Mouse (Mus musculus): ENCODE results near the gene Mcoln2. TPM values are rescaled to one million over a fixed set of nuclear protein-coding genes. Genes with fewer than 3 reads are reported as not detected.

Gene Mcoln2
- polyA plus RNA-seq, 2 experiments from 2014 or later = 1.7 to 2.2 TPM

- ATAC-seq = no peak
These were observed 79.1 kb downstream of the Mcoln2 start for GRCm38 (mm10) chr3:146228559-146229310.

DNA sequence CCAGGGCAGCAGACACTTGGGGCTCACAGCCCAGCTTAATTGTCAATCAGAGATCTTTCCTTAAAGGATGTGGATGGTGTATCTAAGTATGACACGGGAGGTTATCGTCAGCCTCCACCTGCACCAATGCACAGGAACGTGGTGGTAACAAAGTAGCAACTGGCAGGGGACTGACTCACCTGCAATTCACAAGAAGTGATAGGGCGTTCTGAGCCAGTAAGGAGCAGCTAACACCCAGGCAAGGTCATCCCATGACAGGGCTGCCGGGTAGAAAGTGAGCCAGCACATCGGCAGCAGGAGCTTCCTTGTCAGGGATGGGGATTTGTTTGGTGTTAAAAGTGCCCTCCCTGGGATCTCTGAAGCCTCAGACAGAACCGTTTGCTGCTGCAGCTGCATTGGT lies 83.1 kb downstream of the Mcoln2 start:
- no peak for ATAC-seq

- no peak for ATAC-seq
These were observed 84.1 kb downstream of the Mcoln2 start for GRCm38 (mm10) chr3:146233741-146234140.

GRCm38 (mm10) chr3:146234530-146234929 lies 84.9 kb downstream of the Mcoln2 start:
- no peak for ATAC-seq

DNA sequence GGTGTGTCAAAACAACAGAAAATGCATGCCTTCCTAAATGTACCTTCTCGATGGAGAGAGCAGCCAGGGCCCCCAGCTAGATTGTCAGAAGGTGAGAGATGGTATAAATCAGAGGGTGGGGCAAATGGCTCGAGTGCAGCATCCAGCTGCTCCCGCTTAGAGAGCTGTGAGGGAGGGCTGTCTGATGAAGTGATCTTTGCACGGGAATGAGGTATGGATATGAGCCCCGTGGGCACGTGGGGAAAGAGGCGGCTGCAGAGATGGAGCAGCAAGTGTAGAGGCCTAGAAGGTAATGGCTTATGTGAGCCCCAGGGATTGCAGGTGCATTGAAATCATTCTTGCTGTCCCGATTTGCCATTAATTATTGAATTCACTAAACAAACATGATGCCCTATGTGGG lies 86.6 kb downstream of the Mcoln2 start:
- ATAC-seq = no peak

GRCm38 (mm10) chr3:146237676-146238075 lies 88.0 kb downstream of the Mcoln2 start:
- ATAC-seq = no peak

GRCm38 (mm10) chr3:146244630-146245029 lies 95.0 kb downstream of the Mcoln2 start:
- ATAC-seq = no peak

Other genes starting within 250 kb of the Mcoln2 start
- 10 to 100 TPM; 43.5 to 50.2 TPM for gene Bcl10, start 227.0 kb upstream of the Mcoln2 start, polyA plus RNA-seq (2017; shearing (Covaris generic))
- 10 to 100 TPM; 18.9 to 21.5 TPM for gene 2410004B18Rik, start 211.8 kb upstream of the Mcoln2 start, polyA plus RNA-seq (2017; shearing (Covaris generic))
- gene Syde2, start 162.0 kb upstream of the Mcoln2 start, polyA plus RNA-seq (2017; shearing (Covaris generic)) = not detected
- not detected for gene Wdr63, start 41.7 kb upstream of the Mcoln2 start, polyA plus RNA-seq (2017; shearing (Covaris generic))
- 1 to 10 TPM; 5.3 to 6.2 TPM for gene Mcoln3, start 32.4 kb upstream of the Mcoln2 start, polyA plus RNA-seq (2017; shearing (Covaris generic))
- gene Lpar3, start 71.1 kb downstream of the Mcoln2 start, polyA plus RNA-seq (2017; shearing (Covaris generic)) = not detected